Mouse (Mus musculus): Measurements from ENCODE around the gene Arrdc1. TPM values are rescaled to one million over a fixed set of nuclear protein-coding genes. Genes with fewer than 3 reads are reported as not detected.

The Arrdc1 gene
- polyA plus RNA-seq, 1 experiment, result 4.8 TPM

DNA sequence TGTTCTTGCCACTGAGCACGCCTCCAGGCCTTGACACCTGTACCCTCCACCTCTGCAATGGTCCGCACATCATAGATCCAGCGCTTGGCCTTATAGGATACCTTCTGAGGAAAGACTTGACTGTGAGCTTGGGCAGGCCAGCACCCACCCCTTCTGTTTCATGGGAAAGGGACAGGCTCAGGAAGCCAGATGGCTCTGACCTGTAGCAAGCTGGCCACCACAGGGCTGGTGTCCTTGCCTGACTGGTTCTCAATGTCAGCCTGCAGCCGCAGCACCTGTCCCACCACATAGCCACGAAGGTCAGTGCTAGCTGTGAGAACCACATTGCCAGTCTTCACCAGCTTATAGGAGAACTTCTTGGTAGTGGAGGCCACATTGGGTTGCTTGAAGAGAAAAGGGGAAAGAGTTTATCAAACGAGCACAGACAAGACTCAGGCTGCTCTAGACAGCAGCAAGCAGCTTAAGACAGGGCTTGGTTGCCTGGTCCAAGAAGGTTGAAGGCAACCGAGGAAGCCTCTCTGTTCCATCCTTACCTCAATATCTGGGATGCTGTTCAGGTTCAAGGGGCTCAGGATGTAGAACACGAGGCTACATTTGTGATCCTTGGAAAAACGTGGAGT is 8.6 kb downstream of the Arrdc1 start:
- Histone ChIP-seq H3K4me2 (ENCODE audit: low read depth) (no peak overlapping the region), H3K4me3 (no peak overlapping the region), H3K27me3 (ENCODE audit: control insufficient read depth, insufficient read depth, insufficient read length) (no peaks in the 10 kb centered on the region), H3K79me2 (ENCODE audit: control insufficient read depth, insufficient read depth) (no peaks in the 10 kb centered on the region), H3K36me3 (ENCODE audit: control insufficient read depth, insufficient read depth) (no peaks in the 10 kb centered on the region), H3ac (ENCODE audit: control insufficient read depth, insufficient read length) (no peak overlapping the region)
- TF ChIP-seq POLR2AphosphoS2 (IDR thresholded peaks at IDR 0.05; ENCODE audit: insufficient read length, low read depth) (no peak), CEBPB (IDR thresholded peaks at IDR 0.05; ENCODE audit: insufficient read depth, poor library complexity, severe bottlenecking) (no peak), SRF (IDR thresholded peaks at IDR 0.05; ENCODE audit: control insufficient read depth, insufficient read length, low read depth) (no peak), MYOG (IDR thresholded peaks at IDR 0.05; ENCODE audit: control insufficient read depth in 1 of 3, insufficient read depth in 1 of 3, insufficient read length in 2 of 3, low read depth in 2 of 3) (no peak)

DNA sequence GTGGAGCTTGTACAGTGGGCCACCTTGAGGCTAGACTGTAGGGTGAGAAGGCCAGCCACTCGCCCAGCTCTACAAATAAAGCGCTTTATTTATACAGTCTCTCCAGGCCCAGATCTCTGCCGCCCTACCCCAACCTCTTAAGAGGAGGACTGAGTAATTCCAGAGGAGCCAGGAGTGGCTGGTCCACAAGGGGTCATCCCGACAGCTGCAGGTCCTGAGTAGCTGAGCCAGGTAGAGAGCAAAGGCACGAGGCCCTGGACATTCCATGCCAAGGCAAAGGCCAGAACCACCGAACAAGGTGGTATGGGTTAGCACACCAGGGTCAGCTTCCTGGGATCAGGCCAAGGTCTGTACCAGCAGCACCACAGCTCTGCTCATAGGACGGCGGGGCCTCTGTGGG is 9.8 kb downstream of the Arrdc1 start:
- H3ac ChIP-seq (ENCODE audit: control insufficient read depth, insufficient read length), result no peak overlapping the region
- TF ChIP-seq CEBPB (IDR thresholded peaks at IDR 0.05; ENCODE audit: insufficient read depth, poor library complexity, severe bottlenecking) (no peak), MYOD1 (IDR thresholded peaks at IDR 0.05; ENCODE audit: control insufficient read depth in 1 of 3, insufficient read length in 2 of 3, low read depth in 2 of 3) (no peak), POLR2A (IDR thresholded peaks at IDR 0.05; ENCODE audit: insufficient read length, low read depth) (no peak), MAX (IDR thresholded peaks at IDR 0.05; ENCODE audit: low read depth) (no peak), MYOG (IDR thresholded peaks at IDR 0.05; ENCODE audit: control insufficient read depth in 1 of 3, insufficient read depth in 1 of 3, insufficient read length in 2 of 3, low read depth in 2 of 3) (no peak), TCF3 (IDR thresholded peaks at IDR 0.05; ENCODE audit: insufficient read length, low read depth) (no peak)
- H3K79me2 ChIP-seq (ENCODE audit: control insufficient read depth, insufficient read depth), result no peaks in the 10 kb centered on the region
- no peak overlapping the region for H3K4me3 ChIP-seq
- no peaks in the 10 kb centered on the region for H3K27me3 ChIP-seq (ENCODE audit: control insufficient read depth, insufficient read depth, insufficient read length)
- no peak overlapping the region for H3K4me2 ChIP-seq (ENCODE audit: low read depth)
- no peaks in the 10 kb centered on the region for H3K36me3 ChIP-seq (ENCODE audit: control insufficient read depth, insufficient read depth)

DNA sequence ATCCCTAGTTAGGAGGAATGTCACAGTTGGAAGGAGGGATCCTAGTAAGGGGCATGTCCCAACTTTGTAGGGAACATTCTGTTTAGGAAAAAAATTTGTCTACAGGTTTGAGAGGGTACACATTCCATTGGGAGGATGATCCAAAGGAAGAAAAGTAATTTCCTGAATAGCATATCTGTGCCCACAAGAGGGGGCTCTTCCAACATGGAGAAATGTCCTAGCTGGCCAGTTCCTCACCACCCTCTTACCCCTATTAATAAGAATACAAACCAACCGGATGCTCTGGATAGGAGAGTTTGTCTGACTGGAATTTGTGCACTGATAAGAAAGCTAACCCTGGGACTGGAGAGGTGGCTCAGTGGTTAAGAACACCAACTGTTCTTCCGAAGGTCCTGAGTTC is 11.5 kb downstream of the Arrdc1 start:
- Histone ChIP-seq H3K4me3 (no peak overlapping the region), H3ac (ENCODE audit: control insufficient read depth, insufficient read length) (no peak overlapping the region), H3K27me3 (ENCODE audit: control insufficient read depth, insufficient read depth, insufficient read length) (no peaks in the 10 kb centered on the region), H3K36me3 (ENCODE audit: control insufficient read depth, insufficient read depth) (no peaks in the 10 kb centered on the region), H3K79me2 (ENCODE audit: control insufficient read depth, insufficient read depth) (peaks cover 5% of the 10 kb centered on the region), H3K4me2 (ENCODE audit: low read depth) (no peak overlapping the region)
- no peak for TF ChIP-seq CEBPB (IDR thresholded peaks at IDR 0.05; ENCODE audit: insufficient read depth, poor library complexity, severe bottlenecking)
- TF ChIP-seq REST (IDR thresholded peaks at IDR 0.05; ENCODE audit: insufficient read depth, insufficient read length), result no peak
- TF ChIP-seq SRF (IDR thresholded peaks at IDR 0.05; ENCODE audit: control insufficient read depth, insufficient read length, low read depth), result no peak
- no peak for TF ChIP-seq TCF3 (IDR thresholded peaks at IDR 0.05; ENCODE audit: insufficient read length, low read depth)
- TF ChIP-seq MYOD1 (IDR thresholded peaks at IDR 0.05; ENCODE audit: control insufficient read depth in 1 of 3, insufficient read length in 2 of 3, low read depth in 2 of 3), result no peak
- no peak for TF ChIP-seq TCF12 (IDR thresholded peaks at IDR 0.05; ENCODE audit: insufficient read depth, poor library complexity, severe bottlenecking)
- no peak for TF ChIP-seq MAX (IDR thresholded peaks at IDR 0.05; ENCODE audit: low read depth)
- TF ChIP-seq MYOG (IDR thresholded peaks at IDR 0.05; ENCODE audit: control insufficient read depth in 1 of 3, insufficient read depth in 1 of 3, insufficient read length in 2 of 3, low read depth in 2 of 3), result no peak
- TF ChIP-seq POLR2AphosphoS2 (IDR thresholded peaks at IDR 0.05; ENCODE audit: insufficient read length, low read depth), result no peak
- no peak for TF ChIP-seq E2F4 (IDR thresholded peaks at IDR 0.05; ENCODE audit: insufficient read depth)
- TF ChIP-seq USF1 (IDR thresholded peaks at IDR 0.05; ENCODE audit: low read depth), result no peak
- no peak for TF ChIP-seq POLR2A (IDR thresholded peaks at IDR 0.05; ENCODE audit: insufficient read length, low read depth)

DNA sequence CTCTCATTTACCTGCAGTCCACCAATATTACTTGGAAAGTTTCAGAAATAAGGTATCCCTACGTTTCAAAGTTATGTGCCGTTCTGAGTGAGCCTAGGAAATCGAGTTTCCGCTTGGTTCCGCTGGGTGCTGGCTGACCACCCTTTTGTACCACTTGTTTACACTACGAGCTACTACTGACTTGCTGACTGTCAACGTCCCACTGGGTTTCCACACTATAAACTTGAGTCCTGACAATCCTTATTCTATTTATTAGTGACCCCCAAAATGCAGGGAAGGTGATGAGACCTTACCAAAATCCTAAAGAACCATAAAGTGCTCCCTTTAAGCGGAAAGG is 15.2 kb downstream of the Arrdc1 start:
- H3K36me3 ChIP-seq (ENCODE audit: control insufficient read depth, insufficient read depth), result no peaks in the 10 kb centered on the region
- peaks cover 42% of the 10 kb centered on the region for H3K79me2 ChIP-seq (ENCODE audit: control insufficient read depth, insufficient read depth)
- H3K4me2 ChIP-seq (ENCODE audit: low read depth), result peak overlapping the region; percentile 89
- peak overlapping the region; percentile 81 for H3K4me3 ChIP-seq
- H3ac ChIP-seq (ENCODE audit: control insufficient read depth, insufficient read length), result peak overlapping the region; percentile 85
- no peaks in the 10 kb centered on the region for H3K27me3 ChIP-seq (ENCODE audit: control insufficient read depth, insufficient read depth, insufficient read length)
- TF ChIP-seq CEBPB (IDR thresholded peaks at IDR 0.05; ENCODE audit: insufficient read depth, poor library complexity, severe bottlenecking) (no peak), POLR2A (IDR thresholded peaks at IDR 0.05; ENCODE audit: insufficient read length, low read depth) (no peak), MYOG (IDR thresholded peaks at IDR 0.05; ENCODE audit: control insufficient read depth in 1 of 3, insufficient read depth in 1 of 3, insufficient read length in 2 of 3, low read depth in 2 of 3) (no peak), SRF (IDR thresholded peaks at IDR 0.05; ENCODE audit: control insufficient read depth, insufficient read length, low read depth) (no peak), USF1 (IDR thresholded peaks at IDR 0.05; ENCODE audit: low read depth) (no peak), POLR2AphosphoS2 (IDR thresholded peaks at IDR 0.05; ENCODE audit: insufficient read length, low read depth) (no peak), TCF3 (IDR thresholded peaks at IDR 0.05; ENCODE audit: insufficient read length, low read depth) (no peak)

DNA sequence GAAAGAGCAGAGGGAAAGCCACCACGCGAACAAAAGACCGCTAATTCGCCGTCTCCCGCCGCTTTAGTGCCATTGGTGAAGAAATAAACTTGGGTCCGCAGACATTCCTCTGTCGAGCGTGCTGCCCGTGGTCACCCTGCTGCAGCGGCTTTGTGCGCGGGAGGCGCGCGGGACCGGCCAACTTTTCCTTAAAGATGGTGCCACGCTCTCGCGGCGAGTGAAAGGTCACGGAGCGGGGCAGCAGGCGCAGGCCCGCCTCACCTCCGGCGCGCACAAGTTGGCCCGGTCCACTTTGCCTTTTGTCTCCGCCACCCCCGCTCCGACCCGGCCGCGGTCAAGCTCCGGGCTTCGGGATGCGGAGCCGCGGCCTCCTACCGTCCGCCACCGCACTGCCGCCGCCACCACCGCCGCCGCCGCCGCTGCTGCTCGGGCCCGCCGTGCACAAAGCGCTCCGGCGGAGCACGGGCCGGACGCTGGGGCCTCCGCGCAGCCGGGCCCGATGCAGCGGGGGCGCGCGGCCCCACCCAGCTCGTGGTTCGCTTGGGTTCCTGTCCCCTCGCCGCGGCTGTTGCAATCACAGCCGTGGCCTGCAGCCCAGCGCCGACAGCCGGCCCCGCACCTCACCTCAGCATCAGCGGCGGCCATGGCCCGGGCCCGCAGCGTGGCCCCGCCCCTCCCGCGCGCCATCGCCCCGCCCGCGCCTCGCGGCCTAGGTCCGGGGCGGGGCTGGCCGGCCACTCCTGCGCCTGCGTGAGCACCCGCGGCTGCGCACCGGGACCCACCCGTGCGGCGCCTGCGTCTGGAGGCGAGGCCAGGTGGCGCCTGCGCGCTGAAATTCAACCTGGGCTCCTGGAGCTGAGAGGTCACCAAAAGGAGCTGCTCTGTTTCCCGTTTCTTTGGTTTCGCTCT is 15.9 kb downstream of the Arrdc1 start, which contains the start of gene Ehmt1:
Gene Ehmt1, minus strand, starts transcription at position 685 of the 909 bp plus-strand sequence.
- Histone ChIP-seq H3K36me3 (ENCODE audit: control insufficient read depth, insufficient read depth) (no peaks in the 10 kb centered on the region), H3K4me2 (ENCODE audit: low read depth) (peak within 1 kb of the TSS; percentile 89), H3ac (ENCODE audit: control insufficient read depth, insufficient read length) (peak within 1 kb of the TSS; percentile 85), H3K79me2 (ENCODE audit: control insufficient read depth, insufficient read depth) (peaks cover 48% of the 10 kb centered on the region), H3K4me3 (peak within 1 kb of the TSS; percentile 81), H3K27me3 (ENCODE audit: control insufficient read depth, insufficient read depth, insufficient read length) (no peaks in the 10 kb centered on the region)
- TF ChIP-seq POLR2A (IDR thresholded peaks at IDR 0.05; ENCODE audit: insufficient read length, low read depth), result peak; percentile 93
- no peak for TF ChIP-seq SRF (IDR thresholded peaks at IDR 0.05; ENCODE audit: control insufficient read depth, insufficient read length, low read depth)
- no peak for TF ChIP-seq REST (IDR thresholded peaks at IDR 0.05; ENCODE audit: insufficient read depth, insufficient read length)
- TF ChIP-seq USF1 (IDR thresholded peaks at IDR 0.05; ENCODE audit: low read depth), result no peak
- TF ChIP-seq MYOD1 (IDR thresholded peaks at IDR 0.05; ENCODE audit: control insufficient read depth in 1 of 3, insufficient read length in 2 of 3, low read depth in 2 of 3), result peak in 1 of 3 experiments; percentile 35
- no peak for TF ChIP-seq TCF3 (IDR thresholded peaks at IDR 0.05; ENCODE audit: insufficient read length, low read depth)
- peak in 2 of 3 experiments; percentile 23 to 42 for TF ChIP-seq MYOG (IDR thresholded peaks at IDR 0.05; ENCODE audit: control insufficient read depth in 1 of 3, insufficient read depth in 1 of 3, insufficient read length in 2 of 3, low read depth in 2 of 3)
- TF ChIP-seq POLR2AphosphoS2 (IDR thresholded peaks at IDR 0.05; ENCODE audit: insufficient read length, low read depth), result peak; percentile 88
- peak; percentile 83 for TF ChIP-seq E2F4 (IDR thresholded peaks at IDR 0.05; ENCODE audit: insufficient read depth)
- TF ChIP-seq MAX (IDR thresholded peaks at IDR 0.05; ENCODE audit: low read depth), result no peak
